Mouse (Mus musculus) c-Kit-positive CD71-negative TER-119-negative erythroid progenitor cells, embryonic 14.5 days (primary cell): ENCODE measurements around the gene Poldip2.

ENCODE experiments used
- DNase-seq: peaks from one replicate; pipeline ENCODE4 v3.0.0-alpha.2; 2013; ENCODE audit warnings: low read depth

Gene Poldip2

GRCm38 (mm10) chr11:78544449-78545111 is 32.6 kb downstream of the Poldip2 start:
- no peak for DNase-seq

- DNase-seq = no peak
Measured at GRCm38 (mm10) chr11:78545181-78545580, 33.2 kb downstream of the Poldip2 start.

GRCm38 (mm10) chr11:78547718-78548460 is 35.9 kb downstream of the Poldip2 start:
- no peak for DNase-seq

- no peak for DNase-seq
Measured at GRCm38 (mm10) chr11:78549491-78549987, 37.5 kb downstream of the Poldip2 start.

- peak; percentile 90 for DNase-seq
Measured at GRCm38 (mm10) chr11:78550168-78551058, 38.4 kb downstream of the Poldip2 start, which contains the start of gene Tmem97. Gene Tmem97 (minus strand): TSS chr11:78550777.

GRCm38 (mm10) chr11:78551059-78551398 is 39.0 kb downstream of the Poldip2 start:
- no peak for DNase-seq

- DNase-seq = no peak
Measured at GRCm38 (mm10) chr11:78555623-78556022, 43.6 kb downstream of the Poldip2 start.

GRCm38 (mm10) chr11:78556070-78556469 is 44.1 kb downstream of the Poldip2 start:
- no peak for DNase-seq

- no peak for DNase-seq
Measured at GRCm38 (mm10) chr11:78557241-78557640, 45.2 kb downstream of the Poldip2 start.

- peak; percentile 66 for DNase-seq
Measured at GRCm38 (mm10) chr11:78560447-78560846, 48.5 kb downstream of the Poldip2 start.

GRCm38 (mm10) chr11:78566775-78567174 is 54.8 kb downstream of the Poldip2 start:
- no peak for DNase-seq

- DNase-seq = no peak
Measured at GRCm38 (mm10) chr11:78567614-78568013, 55.6 kb downstream of the Poldip2 start.

GRCm38 (mm10) chr11:78568827-78569226 is 56.8 kb downstream of the Poldip2 start:
- no peak for DNase-seq

GRCm38 (mm10) chr11:78569806-78570205 is 57.8 kb downstream of the Poldip2 start:
- no peak for DNase-seq

GRCm38 (mm10) chr11:78571441-78571840 is 59.4 kb downstream of the Poldip2 start:
- no peak for DNase-seq

- no peak for DNase-seq
Measured at GRCm38 (mm10) chr11:78571854-78572253, 59.9 kb downstream of the Poldip2 start.
